Mouse (Mus musculus): ENCODE results near the gene Rgl1.

- TF ChIP-seq POLR2A (IDR thresholded peaks at IDR 0.05; ENCODE audit: extremely low read depth, insufficient read depth, low read length), result no peak
- TF ChIP-seq CTCF (IDR thresholded peaks at IDR 0.05; ENCODE audit: extremely low read depth, insufficient read depth, low read length), result no peak
Measured at GRCm38 (mm10) chr1:152612535-152613157, 153.5 kb downstream of the Rgl1 start.
